Mouse (Mus musculus) limb, embryonic 13.5 days (tissue): ENCODE data around the gene Hunk. TPM values are rescaled to one million over a fixed set of nuclear protein-coding genes. Genes with fewer than 3 reads are reported as not detected.

Source experiments
- ATAC-seq: fragments of 200-750 bp; cut with Nextera tagmentation; 2 replicates; pipeline ENCODE4 v1.8.0; 2017; ENCODE audit warnings: low read depth, moderate number of reproducible peaks, moderate TSS enrichment; ENCODE audit not compliant: low FRiP score
- H3K27ac ChIP-seq: fragments of 300-500 bp; sonication (generic); 2 replicates; pipeline ENCODE4 v1.5.1; 2015; ENCODE audit warnings: inconsistent platforms, mild to moderate bottlenecking, moderate library complexity
- H3K27me3 ChIP-seq: fragments of 300-500 bp; sonication (generic); 2 replicates; pipeline ENCODE4 v1.6.1; 2015; ENCODE audit warnings: mild to moderate bottlenecking, inconsistent platforms
- H3K36me3 ChIP-seq: fragments of 300-500 bp; sonication (generic); 2 replicates; pipeline ENCODE4 v1.6.1; 2015; ENCODE audit warnings: inconsistent platforms, mild to moderate bottlenecking, moderate library complexity
- H3K4me1 ChIP-seq: fragments of 300-500 bp; sonication (generic); 2 replicates; pipeline ENCODE4 v1.6.1; 2015; ENCODE audit warnings: inconsistent platforms
- H3K4me2 ChIP-seq: fragments of 300-500 bp; sonication (generic); replicated peaks from 2 replicates; pipeline ENCODE4 v1.6.1; 2015; ENCODE audit warnings: inconsistent platforms, mild to moderate bottlenecking, moderate library complexity
- H3K4me3 ChIP-seq: fragments of 300-500 bp; sonication (generic); 2 replicates; pipeline ENCODE4 v1.5.1; 2015; ENCODE audit warnings: moderate library complexity, mild to moderate bottlenecking, inconsistent platforms
- H3K9ac ChIP-seq: fragments of 300-500 bp; sonication (generic); 2 replicates; pipeline ENCODE4 v1.6.1; 2015; ENCODE audit warnings: mild to moderate bottlenecking, inconsistent platforms
- H3K9me3 ChIP-seq: fragments of 300-500 bp; sonication (generic); 2 replicates; pipeline ENCODE4 v1.6.1; 2016; ENCODE audit warnings: inconsistent platforms
- WGBS: fragments of 180-500 bp; shearing (Covaris S2); methylation state at CpG from one replicate; pipeline ENCODE4 v1.1.7; 2015; 5-methylcytosine and 5-hydroxymethylcytosine counted together
- polyA plus RNA-seq: library from polyadenylated mRNA; unstranded; fragments of >200 nt; fragmentation: Nextera tagmentation; extraction: Ambion mirVana; gene quantifications from 2 replicates; pipeline ENCODE4 v1.2.1, GENCODE M21; 2015

Gene Hunk
- 16.5 and 17.9 TPM in 2 replicates for polyA plus RNA-seq

DNA sequence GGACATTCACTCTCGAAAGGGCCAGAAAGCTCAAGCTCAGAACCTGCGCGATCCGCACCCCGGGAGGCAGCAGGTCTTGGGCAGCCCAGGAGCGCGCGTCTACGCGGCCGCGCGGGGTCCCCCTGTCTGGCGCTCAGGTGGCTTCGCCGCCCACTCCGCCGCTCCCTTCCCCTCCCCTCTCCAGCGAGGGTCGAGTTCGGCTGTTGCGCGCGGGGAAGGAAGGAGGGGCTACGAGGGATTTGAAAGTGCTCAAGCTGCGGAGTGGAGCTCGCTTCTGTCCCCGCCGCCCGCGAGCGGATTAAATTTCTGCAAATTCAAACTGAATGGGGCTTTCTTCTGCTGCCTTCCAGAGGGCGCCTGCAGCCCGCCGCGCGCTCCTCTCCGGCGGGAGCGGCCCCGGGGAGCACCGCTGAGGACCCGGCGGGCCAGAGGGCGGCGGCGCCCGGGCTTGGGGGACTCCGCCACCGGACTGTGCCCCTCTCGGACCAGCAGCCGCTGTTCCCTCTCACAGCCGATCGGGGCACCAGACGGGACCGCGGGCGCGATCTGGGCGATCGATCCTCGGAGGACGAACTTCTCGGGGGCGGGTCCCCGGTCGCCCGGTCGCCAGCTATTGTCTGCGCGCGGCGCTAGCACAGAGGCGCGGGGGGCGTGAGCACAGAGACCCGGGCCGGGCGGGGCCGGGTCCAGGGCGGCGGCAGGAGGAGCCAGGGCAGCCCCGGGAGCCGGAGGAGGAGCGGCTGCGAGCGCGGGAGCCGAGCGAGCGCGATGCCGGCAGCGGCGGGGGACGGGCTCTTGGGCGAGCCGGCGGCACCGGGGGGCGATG, at the start of gene Hunk:
Gene Hunk, plus strand, starts transcription at position 326 of the 826 bp plus-strand sequence.
- under 1% methylated on average over 76 of the region's 101 CpGs for WGBS
- Histone ChIP-seq H3K36me3 (peaks cover 17% of the 10 kb centered on the region), H3K4me3 (peak within 1 kb of the TSS; percentile 91), H3K4me2 (peak within 1 kb of the TSS; percentile 93), H3K9me3 (peaks cover under 1% of the 10 kb centered on the region; the same call in 1 of the 2 replicates), H3K4me1 (peaks cover 46% of the 10 kb centered on the region), H3K27me3 (peaks cover 18% of the 10 kb centered on the region), H3K9ac (peak within 1 kb of the TSS; percentile 89), H3K27ac (peak within 1 kb of the TSS; percentile 98)
- peak; percentile 81 for ATAC-seq

DNA sequence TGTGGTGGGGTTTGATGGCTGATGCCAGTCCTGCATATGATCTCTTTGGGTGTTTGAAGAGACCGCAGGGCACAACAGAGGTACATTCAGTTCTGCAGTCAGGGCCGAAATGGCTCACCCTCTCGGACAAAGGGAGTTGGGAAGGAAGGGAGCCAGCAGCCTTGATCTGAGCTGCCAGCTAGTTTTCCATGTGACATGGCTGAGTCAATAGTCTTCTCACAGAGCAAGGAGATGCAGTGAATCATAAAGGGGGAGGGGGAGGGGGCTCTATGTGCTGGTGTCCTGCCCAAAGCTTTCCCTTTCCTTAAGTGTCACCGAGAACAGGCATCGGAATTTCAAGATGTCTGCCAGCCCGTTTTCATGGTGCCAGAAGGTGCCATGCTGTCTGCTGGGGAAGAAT, 46.8 kb upstream of the Hunk start:
- H3K9me3 ChIP-seq: no peaks in the 10 kb centered on the region
- H3K4me3 ChIP-seq: no peak overlapping the region
- H3K27me3 ChIP-seq: no peaks in the 10 kb centered on the region
- no peak for ATAC-seq
- no peak overlapping the region for H3K9ac ChIP-seq
- 0 out of 2 replicates have a peak, but pooled peaks cover 4% of the 10 kb centered on the region for H3K4me1 ChIP-seq
- no peaks in the 10 kb centered on the region for H3K36me3 ChIP-seq
- no peak overlapping the region for H3K27ac ChIP-seq
- no peak overlapping the region for H3K4me2 ChIP-seq
- 87% methylated on average over 6 of the region's 6 CpGs for WGBS

DNA sequence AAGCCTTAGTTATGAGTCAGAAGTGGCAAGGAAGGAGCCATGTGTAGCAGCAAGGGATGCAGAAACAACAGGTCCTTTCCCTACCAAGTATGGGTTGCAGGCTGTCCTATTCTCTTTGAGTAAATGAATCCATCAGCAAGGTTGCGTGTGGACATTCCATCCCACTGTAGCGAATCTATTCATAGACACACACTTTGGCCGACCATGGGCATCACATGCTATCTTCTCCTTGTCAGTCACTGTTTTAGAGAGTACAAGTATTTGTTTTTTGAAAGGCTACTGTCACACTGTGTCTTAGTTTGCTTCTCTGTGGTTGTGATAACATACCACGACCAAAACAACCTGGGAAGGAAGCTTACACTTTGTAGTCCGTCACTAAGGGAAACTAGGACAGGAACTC, 44.7 kb upstream of the Hunk start:
- no peaks in the 10 kb centered on the region for H3K4me1 ChIP-seq
- ATAC-seq: no peak
- H3K4me3 ChIP-seq: no peak overlapping the region
- H3K9me3 ChIP-seq: no peaks in the 10 kb centered on the region
- no peak overlapping the region for H3K4me2 ChIP-seq
- WGBS: 86% methylated on average over 5 of the region's 5 CpGs
- no peak overlapping the region for H3K27ac ChIP-seq
- no peak overlapping the region for H3K9ac ChIP-seq
- H3K27me3 ChIP-seq: no peaks in the 10 kb centered on the region
- no peaks in the 10 kb centered on the region for H3K36me3 ChIP-seq

DNA sequence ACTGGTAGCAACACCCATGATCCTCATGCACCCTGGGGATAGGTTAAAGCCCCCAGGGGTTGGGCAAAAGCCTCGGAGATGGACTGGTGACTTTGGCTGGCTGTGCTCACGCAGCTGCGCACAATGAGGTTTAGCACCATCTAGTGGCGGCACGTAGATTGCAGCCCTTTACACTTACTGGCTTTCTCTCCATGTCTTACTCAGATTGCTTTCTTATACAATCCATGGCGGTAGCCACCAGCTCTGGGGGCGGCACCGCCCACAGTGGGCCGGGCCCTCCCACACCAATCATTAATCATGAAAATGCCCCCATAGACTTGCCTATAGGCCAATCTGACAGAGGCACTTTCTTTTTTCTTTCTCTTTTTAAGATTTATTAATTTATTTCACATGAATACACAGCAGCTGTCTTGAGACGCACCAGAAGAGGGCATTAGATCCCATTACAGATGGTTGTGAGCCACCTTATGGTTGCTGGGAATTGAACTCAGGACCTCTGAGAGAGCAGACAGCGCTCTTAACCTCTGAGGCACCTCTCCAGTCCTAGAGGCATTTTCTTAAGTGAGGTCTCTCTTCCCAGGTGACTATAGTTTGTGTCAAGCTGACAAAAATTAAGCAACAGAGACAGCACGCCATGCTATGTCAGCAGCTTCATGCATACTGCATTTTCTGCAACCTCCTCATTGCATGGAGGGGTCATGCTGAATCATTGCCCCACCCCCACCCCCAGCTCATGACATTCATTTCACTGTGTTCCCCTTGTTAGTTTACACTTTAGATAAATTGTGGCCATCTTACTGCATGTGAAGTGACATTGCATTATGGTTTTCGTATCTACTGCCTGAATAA, 35.9 kb upstream of the Hunk start:
- Histone ChIP-seq H3K4me3 (no peak overlapping the region), H3K9me3 (no peaks in the 10 kb centered on the region), H3K4me2 (no peak overlapping the region), H3K9ac (no peak overlapping the region), H3K36me3 (no peaks in the 10 kb centered on the region), H3K4me1 (no peaks in the 10 kb centered on the region), H3K27ac (no peak overlapping the region), H3K27me3 (no peaks in the 10 kb centered on the region)
- WGBS: 29% methylated on average over 12 of the region's 13 CpGs
- ATAC-seq: peak; percentile 96

DNA sequence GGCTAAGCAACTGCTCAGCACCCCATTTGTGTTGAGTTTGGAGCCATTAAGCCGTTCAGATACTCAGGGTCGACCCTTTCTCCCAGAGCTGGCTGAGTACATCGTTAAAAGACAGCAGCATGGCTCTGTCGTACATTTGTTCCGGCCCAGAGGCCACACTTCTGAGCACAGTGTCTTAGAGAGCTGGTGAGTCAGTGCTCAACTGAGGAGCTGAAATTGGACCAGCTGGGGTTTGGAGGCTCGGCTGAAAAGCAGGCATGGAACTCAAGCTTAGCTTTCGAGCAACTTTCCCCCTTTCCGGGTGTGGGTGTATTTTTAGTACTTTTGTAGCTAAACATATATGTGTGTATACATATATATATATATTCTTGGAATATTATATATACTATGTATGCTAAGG, 34.1 kb upstream of the Hunk start:
- no peaks in the 10 kb centered on the region for H3K4me1 ChIP-seq
- 44% methylated on average over 8 of the region's 8 CpGs for WGBS
- H3K36me3 ChIP-seq: no peaks in the 10 kb centered on the region
- no peak overlapping the region for H3K27ac ChIP-seq
- no peaks in the 10 kb centered on the region for H3K27me3 ChIP-seq
- ATAC-seq: no peak
- H3K9me3 ChIP-seq: no peaks in the 10 kb centered on the region
- H3K4me3 ChIP-seq: no peak overlapping the region
- no peak overlapping the region for H3K9ac ChIP-seq
- H3K4me2 ChIP-seq: no peak overlapping the region

DNA sequence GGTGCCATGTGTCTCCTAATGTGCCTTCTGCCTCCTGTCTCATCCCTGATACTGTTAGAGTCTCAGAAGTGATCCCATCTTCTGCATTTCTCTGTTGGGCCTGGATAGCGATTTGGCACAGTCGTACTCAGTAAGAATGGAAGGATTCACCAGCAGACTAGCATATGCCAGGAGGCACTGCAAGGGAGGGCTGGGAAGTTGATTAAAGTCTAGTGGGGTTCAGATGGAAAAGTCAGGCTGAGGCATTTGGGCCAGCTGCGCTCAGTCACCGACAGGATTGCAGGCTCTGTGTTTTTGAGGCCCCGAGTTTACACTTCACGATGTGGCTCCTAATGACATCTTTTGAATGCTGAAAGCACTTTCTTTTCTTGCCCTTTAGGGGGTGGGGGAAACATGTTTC, 33.1 kb upstream of the Hunk start:
- Histone ChIP-seq H3K36me3 (no peaks in the 10 kb centered on the region), H3K27me3 (no peaks in the 10 kb centered on the region), H3K27ac (no peak overlapping the region), H3K9ac (no peak overlapping the region), H3K4me1 (peaks cover 5% of the 10 kb centered on the region), H3K9me3 (no peaks in the 10 kb centered on the region), H3K4me3 (no peak overlapping the region), H3K4me2 (no peak overlapping the region)
- no peak for ATAC-seq
- WGBS: 62% methylated on average over 6 of the region's 6 CpGs

DNA sequence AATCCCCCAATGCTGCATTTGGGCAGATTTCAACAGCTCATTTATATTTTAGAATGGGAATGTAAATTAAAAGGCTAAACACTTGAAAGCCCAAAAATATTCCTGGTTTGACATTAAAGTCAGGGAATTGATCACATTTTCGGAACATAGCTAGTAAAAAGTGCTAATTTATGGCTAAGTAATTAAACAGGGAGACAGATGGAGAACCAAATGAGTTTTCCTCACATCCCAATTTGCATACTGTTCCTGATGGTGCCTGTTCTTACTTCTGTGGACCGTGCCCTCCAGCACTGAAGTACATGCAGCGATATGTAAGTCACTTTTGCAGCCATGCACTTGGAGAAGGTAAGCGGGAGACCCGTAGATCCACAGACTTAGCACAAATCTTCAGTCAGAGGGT, 32.7 kb upstream of the Hunk start:
- Histone ChIP-seq H3K4me1 (peaks cover 9% of the 10 kb centered on the region), H3K27ac (no peak overlapping the region), H3K27me3 (no peaks in the 10 kb centered on the region), H3K4me3 (no peak overlapping the region), H3K9ac (no peak overlapping the region), H3K9me3 (no peaks in the 10 kb centered on the region), H3K4me2 (no peak overlapping the region), H3K36me3 (no peaks in the 10 kb centered on the region)
- no peak for ATAC-seq
- 83% methylated on average over 5 of the region's 5 CpGs for whole genome bisulfite sequencing

DNA sequence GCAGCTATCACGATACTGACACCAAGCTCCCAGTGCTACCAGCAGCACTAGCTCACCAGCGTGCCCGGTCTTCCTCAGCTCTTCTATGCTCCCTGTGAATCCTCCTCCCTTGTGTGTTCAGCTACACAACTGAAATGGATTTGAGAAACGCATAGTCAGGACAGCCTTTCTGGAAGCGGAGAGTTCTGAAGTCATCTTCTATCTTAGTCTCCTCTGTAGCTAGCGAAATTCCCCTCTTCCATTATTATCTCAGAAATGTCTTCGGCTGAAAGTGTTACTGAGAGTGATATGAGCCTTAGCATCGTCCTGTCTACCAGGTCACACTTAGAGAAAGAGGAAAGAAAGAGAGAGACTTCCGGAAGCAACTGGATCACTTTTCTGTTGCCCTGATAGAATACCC, 26.5 kb upstream of the Hunk start:
- Histone ChIP-seq H3K36me3 (no peaks in the 10 kb centered on the region), H3K9me3 (no peaks in the 10 kb centered on the region), H3K4me3 (no peak overlapping the region), H3K9ac (no peak overlapping the region), H3K27ac (no peak overlapping the region), H3K4me1 (peaks cover 54% of the 10 kb centered on the region), H3K4me2 (no peak overlapping the region), H3K27me3 (0 out of 2 replicates have a peak, but pooled peaks cover 3% of the 10 kb centered on the region)
- no peak for ATAC-seq
- whole genome bisulfite sequencing: 77% methylated on average over 9 of the region's 9 CpGs

DNA sequence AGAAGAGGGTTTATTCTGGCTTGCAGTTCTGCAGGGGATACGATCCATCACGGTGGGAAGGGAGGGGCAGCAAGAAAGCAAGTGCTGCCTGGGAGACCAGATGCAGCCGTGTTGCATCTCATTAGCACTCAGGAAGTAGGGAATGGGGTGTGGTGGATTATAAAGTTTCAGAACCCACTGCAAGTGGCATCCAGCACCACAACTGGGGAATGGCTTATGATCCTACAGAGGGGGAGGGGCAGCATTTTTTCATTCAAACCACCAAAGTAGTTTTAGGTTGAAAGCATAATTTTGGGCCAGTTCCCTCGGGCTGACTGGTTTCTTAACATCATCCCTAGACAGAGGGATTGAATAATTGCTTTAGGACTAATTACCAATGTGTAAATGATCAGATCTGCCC, 26.1 kb upstream of the Hunk start:
- Histone ChIP-seq H3K4me3 (no peak overlapping the region), H3K36me3 (no peaks in the 10 kb centered on the region), H3K27me3 (0 out of 2 replicates have a peak, but pooled peaks cover 3% of the 10 kb centered on the region), H3K4me1 (peaks cover 54% of the 10 kb centered on the region), H3K27ac (peak overlapping the region; percentile 23; the same call in 1 of the 2 replicates), H3K4me2 (0 out of 2 replicates have a peak overlapping the region, but pooled peaks have one; percentile 15), H3K9ac (no peak overlapping the region), H3K9me3 (no peaks in the 10 kb centered on the region)
- WGBS: 6% methylated on average over 4 of the region's 4 CpGs
- no peak; the same call in 1 of the 2 replicates for ATAC-seq

DNA sequence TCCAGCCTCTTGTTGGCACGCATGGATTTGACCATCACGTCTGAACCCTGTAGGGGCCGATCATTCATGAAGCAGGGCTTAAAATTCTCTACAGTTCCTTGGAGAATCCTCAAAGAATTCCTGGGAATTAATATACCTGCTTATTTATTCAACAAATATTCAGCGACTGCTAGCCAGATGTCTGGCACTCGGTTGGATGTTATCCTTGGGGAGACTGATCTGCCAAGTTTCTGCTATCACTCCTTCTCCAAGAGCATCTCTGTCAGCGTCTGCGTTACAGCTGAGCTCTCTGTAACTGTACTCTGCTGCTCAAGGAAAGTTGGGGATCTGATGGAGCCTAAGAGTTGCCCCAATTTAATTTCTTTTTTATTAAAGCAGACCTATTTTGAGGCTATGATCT, 25.5 kb upstream of the Hunk start:
- H3K4me2 ChIP-seq: peak overlapping the region; percentile 15; the same call in 1 of the 2 replicates
- no peaks in the 10 kb centered on the region for H3K36me3 ChIP-seq
- no peak overlapping the region for H3K9ac ChIP-seq
- ATAC-seq: peak; percentile 66; the same call in 1 of the 2 replicates
- no peaks in the 10 kb centered on the region for H3K9me3 ChIP-seq
- peaks cover 54% of the 10 kb centered on the region for H3K4me1 ChIP-seq
- no peak overlapping the region for H3K4me3 ChIP-seq
- 0 out of 2 replicates have a peak, but pooled peaks cover 3% of the 10 kb centered on the region for H3K27me3 ChIP-seq
- peak overlapping the region; percentile 23; the same call in 1 of the 2 replicates for H3K27ac ChIP-seq
- WGBS: 27% methylated on average over 7 of the region's 7 CpGs

DNA sequence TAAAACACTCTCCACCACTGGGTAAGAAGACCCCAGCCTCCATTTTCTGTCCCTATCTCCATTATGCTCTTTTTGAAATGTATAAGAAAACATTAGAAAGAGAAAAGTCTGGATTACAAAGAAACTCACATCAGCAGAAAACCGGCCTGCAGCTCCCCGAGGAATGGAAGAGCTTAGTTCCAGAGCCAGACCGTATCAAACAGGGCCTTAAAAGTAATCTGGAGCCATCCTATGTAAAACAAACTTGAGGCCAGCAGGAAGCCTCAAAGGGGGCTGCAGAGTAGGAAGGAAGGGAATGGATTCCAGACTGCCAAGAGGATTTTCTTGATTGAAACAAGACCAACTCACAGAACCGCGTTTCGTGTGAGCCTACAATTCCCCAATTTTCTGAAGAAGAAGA, 22.9 kb upstream of the Hunk start:
- H3K27ac ChIP-seq: peak overlapping the region; percentile 56; the same call in 1 of the 2 replicates
- no peak overlapping the region for H3K9ac ChIP-seq
- H3K27me3 ChIP-seq: 0 out of 2 replicates have a peak, but pooled peaks cover 3% of the 10 kb centered on the region
- H3K4me2 ChIP-seq: no peak overlapping the region
- H3K9me3 ChIP-seq: no peaks in the 10 kb centered on the region
- no peak for ATAC-seq
- H3K4me3 ChIP-seq: no peak overlapping the region
- no peaks in the 10 kb centered on the region for H3K36me3 ChIP-seq
- peaks cover 47% of the 10 kb centered on the region for H3K4me1 ChIP-seq
- WGBS: 30% methylated on average over 6 of the region's 6 CpGs

DNA sequence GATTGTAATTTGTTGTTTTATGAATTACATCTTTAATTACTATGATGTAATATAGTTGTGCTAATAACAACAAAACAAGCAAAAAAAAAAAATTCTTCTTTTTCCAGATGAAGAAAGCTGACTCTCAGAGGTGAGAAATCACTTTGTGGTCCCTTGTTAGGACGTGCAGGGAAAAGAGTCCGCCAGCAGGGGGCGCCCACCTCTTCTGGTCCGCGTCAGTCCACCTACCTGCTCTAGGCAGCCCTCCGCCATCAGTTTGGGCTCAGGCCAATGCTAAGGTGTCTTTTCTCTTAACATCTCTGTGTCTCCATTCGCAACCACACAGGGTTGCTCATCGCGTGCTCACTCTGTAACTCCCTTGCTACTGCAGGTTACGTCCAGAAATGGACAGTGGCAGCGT, 5.9 kb upstream of the Hunk start:
- Histone ChIP-seq H3K9ac (no peak overlapping the region), H3K4me3 (no peak overlapping the region), H3K27me3 (peaks cover 21% of the 10 kb centered on the region), H3K4me1 (peaks cover 9% of the 10 kb centered on the region), H3K27ac (no peak overlapping the region), H3K36me3 (no peaks in the 10 kb centered on the region), H3K9me3 (no peaks in the 10 kb centered on the region), H3K4me2 (no peak overlapping the region)
- no peak for ATAC-seq
- 14% methylated on average over 11 of the region's 11 CpGs for WGBS
